Mouse (Mus musculus) CD8-positive naive resting alpha-beta T cell, adult 2 months (primary cell): ENCODE results near the gene Phb2.
A peak's percentile ranks its signal among the peaks of the same experiment; 100 is the strongest.
"Not testable (repeated sequence)": the region's sequence is repeated elsewhere in the genome, so short reads cannot be mapped to it uniquely, and the experiment has no call there.

Experiments used
- DNase-seq, 2 experiments: peaks; one replicate each; pipeline ENCODE4 v3.0.0; 2022; ENCODE audit warnings: low read depth in 2 of 2, low spot score in 2 of 2

Phb2 gene

DNA sequence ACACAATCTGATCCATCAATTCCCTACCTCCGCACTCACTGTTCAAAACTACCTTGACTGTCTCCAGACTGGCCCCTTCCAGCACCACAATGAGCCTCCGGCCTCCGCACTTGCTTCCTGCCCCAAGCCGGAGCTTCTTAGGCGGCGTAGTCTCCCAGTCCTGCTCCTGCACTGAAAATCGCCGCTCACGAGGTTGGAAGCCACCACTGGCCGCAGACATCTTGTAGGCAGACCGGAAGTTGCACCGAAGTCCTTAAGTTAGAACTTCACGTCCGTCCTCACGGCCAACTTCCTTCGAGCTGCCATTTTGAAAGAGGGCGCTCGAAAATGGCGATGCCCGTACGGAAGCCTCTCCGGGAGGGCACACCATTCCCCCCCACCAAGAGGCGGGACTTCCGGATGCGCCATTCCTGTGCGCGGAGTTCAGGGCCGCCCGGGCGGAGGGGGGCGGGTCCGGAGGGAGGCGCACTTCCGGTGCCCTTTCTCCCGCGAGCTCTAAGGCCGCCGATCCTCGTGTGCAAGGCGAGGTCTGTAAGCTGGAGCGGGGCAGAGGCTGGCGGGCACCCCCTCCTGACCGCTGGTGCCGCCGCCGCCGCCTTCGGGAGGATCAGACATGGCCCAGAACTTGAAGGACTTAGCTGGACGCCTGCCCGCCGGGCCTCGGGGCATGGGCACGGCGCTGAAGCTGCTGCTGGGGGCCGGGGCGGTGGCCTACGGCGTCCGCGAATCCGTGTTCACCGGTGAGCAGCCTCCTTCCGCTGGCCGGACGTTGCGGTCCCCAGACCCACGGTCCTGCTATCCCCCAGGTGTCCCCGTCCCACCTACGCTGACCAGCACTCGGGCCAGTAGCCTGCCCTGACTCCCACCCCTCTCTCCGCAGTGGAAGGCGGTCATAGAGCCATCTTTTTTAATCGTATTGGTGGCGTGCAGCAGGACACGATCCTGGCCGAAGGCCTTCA, at the start of gene Phb2, which contains the start of gene Emg1:
TSS of gene Phb2 (plus strand) at position 513 of the 959 bp plus-strand sequence.
TSS of gene Emg1 (minus strand) at position 355 of the 959 bp plus-strand sequence.
- peak; percentile 96 to 98 for DNase-seq

DNA sequence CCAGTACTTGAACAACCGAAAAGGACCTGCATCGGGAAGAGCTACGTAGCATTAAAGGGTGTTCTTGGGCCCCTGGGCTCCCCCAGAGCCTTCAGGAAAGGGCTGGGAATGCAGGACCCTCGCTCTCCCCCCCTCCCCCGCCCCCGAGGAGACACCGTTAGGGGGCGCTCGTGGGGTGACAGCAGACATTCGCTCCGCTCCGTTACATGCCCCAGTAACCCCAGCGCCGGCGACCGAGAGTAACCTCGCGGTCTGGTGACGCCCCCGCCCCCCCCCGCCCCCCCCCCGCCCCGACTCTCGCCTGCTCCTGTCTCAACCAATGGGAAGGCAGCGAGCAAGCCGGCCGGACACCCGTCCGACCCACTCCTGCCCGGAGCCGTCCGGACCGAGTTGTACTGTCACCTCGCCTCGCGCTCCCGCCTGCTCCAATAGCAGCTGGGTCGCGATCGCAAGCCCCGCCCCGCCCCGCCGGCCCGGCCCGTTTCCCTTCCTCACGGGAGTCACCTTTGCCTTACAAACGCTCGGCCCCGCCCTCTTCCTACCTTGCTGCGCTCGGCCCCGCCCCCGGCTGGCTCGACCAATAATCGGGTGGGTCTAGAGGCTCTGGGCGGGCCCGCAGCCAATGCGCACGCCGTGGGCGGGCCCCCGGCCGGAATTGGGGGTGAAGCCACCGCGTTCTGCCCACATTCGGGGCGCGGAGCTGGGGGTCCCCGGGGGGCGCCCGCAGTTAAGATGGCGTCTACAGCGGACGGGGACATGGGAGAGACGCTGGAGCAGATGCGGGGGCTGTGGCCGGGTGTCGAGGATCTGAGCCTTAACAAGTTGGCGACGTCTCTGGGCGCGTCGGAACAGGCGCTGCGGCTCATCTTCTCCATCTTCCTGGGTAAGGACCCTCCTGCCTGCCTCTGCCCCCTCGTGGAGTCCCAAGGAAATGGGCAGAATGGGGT, 49.4 kb upstream of the Phb2 start, which contains the start of gene Lpcat3:
TSS of gene Lpcat3 (plus strand) at position 551 of the 947 bp plus-strand sequence.
- DNase-seq, result peak; percentile 99

DNA sequence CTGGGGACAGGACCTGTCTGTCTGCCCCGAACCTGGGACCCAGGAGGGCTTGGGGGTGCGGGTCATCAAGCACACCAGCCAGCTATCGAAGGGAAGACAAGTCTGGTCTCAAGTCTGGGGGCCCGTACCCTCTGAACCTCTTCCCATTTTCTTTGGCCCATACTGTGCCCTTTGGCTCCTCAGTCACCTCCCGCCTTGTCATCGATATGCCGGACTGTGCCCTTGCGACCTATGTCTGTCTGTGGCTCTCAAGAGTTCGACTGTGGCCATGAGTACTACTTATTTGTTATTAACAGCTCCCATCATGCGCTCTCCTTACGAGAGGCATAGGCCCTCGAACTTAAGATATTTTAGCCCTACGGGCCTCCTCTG, 48.7 kb upstream of the Phb2 start:
- no peak for DNase-seq

DNA sequence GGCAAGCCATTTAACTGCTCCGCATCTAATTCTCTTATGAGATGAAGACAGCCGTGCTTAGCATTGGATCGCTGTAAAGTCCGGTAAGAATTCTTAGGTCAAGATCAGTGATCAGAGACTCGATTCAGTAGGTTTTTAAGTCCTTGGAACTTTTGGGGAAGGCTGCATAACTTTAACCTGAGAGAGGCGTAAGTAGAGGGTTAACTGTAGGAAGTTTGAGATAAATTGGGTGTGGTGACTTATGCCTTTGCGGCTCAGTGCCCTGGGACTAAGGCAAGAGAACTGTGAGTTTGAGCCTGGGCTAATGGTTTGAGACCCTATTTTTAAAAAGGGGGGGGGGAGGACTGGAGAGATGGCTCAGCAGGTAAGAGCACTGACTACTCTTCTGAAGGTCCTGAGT, 47.9 kb upstream of the Phb2 start:
- DNase-seq, result no peak

GRCm38 (mm10) chr6:124665011-124665410, 47.1 kb upstream of the Phb2 start:
- DNase-seq, result no peak

GRCm38 (mm10) chr6:124669234-124669859, 42.8 kb upstream of the Phb2 start:
- DNase-seq, result no peak

DNA sequence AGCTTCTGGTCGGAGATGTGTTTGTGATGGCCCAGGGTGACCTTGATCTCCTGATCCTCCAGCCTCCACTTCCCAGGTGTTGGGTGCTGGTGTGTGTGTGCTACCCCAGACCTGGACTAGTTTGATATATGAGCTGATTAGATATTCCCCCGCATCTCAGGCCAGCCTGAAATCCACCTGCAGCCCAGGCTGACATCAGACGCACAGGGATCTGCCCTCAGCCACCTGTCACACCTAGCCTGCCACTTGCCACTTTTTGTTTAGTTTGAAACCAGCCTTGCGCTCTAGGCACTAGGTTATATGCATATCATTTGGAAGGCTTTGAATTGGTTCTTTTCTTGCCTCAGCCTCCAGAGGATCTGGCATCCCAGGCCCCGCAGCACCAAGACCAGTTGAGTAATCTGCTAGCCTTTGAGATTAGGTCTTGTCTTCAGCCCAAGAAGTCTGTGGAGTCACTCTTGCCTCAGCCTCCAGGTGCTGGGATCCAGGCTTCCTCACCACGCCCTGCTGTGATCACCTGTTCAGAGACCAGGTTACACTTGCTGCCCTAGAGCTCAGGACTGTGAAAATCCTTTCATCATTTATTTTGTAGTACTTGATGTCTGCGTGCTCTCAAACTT, 41.7 kb upstream of the Phb2 start:
- no peak for DNase-seq

DNA sequence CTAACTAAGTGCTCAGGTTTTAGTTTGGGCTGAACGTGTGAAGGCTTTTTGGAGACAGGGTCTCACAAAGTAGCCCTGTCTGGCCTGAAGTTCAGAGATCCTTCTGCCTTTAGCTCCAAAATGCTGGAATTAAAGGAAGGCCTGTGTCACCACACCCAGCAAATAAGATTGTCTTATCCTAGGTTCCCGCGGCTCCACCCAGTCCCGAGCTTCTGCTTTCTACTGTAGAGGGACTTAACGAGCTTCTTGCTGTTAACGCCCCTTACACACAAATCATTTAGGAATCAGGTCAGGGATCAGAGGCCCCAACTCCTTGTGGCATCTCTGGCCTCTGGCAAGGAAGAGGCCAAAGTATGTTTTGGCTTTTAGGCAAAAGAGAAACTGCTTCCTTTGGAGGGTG, 40.0 kb upstream of the Phb2 start:
- no peak for DNase-seq

- no peak for DNase-seq
Observed at GRCm38 (mm10) chr6:124673619-124674018, 38.5 kb upstream of the Phb2 start.

DNA sequence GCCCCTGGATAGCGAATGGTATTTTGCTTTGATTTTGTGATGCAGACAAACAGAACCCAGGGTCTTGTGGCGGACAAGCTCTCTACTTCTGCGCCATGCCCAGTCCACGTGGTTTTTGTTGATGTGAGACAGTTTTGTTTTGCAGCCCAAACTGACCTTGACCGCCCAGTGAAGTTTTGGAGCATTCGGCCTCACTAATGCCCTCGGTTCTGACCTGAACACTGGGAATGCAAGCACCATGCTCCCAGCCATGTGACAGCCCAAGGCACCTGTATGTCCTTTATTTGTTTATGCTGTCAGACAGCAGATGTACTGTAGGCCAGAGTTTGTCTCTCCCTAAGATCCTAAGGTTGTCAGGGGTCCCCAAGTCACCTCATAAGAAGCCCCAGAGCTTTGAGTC, 37.5 kb upstream of the Phb2 start:
- DNase-seq, result no peak

DNA sequence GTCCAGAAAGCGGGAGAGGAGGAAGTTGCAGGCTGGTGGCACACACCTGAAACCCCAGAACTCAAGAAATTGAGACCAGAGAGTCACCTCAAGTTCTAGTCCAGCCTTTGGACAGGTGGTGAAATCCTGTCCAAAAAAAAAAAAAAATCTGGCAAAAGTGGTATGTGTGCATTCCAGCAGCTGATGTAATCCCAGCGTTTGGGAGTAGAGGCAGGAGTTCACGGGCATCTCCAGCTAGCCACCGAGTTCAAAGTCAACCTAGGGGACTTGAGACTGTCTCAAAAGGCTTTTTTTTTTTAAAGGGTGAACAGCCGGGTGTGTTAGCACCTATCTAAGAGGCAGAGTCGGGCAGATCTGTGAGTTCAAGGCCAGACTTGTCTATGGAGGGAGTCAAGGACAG, 36.0 kb upstream of the Phb2 start:
- no peak for DNase-seq

DNA sequence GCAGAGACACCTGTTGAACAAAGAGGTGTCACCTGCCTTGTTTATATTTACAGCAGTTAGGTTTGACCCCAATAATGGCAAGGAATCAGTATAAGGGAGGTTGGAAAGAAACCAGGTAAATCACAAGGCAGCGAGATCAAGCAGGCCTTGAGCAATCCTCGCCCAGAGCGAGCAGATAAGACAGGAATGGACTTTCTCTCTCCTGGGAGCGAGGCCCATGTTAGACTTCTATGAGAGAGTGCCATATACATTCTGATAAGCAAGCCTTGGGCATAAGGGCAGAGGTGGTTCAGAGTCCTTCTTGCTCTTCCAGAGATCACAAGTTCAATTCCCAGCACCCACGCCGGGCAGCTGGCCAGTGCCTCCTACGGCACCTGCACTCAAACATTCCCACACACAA, 33.4 kb upstream of the Phb2 start:
- DNase-seq, result no peak

DNA sequence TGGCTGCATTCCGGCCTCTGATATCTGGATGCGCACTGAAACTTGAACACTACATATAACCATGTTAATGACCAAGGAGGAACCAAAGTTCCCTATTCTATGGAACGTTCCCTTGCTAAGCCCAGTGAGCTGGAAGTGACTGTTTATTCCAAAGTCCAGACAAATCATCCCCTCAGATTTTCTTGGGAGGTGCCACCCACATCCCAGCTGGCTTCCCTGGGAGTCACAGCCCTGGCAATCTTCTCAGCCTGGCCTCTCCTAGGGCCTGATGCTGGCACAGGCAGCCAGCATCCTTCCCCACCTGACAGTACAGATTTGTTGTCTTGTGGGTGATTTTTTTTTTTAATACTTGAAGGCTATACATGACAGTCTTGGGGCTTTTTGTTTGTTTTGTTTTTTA, 32.6 kb upstream of the Phb2 start:
- no peak for DNase-seq

DNA sequence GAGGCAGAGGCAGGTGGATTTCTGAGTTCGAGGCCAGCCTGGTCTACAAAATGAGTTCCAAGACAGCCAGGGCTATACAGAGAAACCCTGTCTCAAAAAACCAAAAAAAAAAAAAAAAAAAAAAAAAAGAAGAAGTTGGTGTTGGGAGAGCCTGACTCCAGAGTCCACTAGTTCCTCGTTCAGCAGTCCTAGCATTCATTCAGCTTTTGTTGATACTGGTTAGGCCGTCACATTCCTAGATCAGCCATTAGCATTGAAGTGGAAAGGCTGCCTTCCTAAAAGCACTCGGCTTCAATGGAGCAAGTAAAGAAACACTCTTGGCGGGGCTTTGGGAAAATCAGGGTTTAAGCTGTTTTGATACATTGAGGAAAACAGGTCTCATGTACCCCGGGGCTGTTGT, 29.8 kb upstream of the Phb2 start:
- DNase-seq, result not testable (repeated sequence)

GRCm38 (mm10) chr6:124683591-124684417, 28.3 kb upstream of the Phb2 start:
- DNase-seq, result no peak

GRCm38 (mm10) chr6:124685606-124686386, 26.3 kb upstream of the Phb2 start:
- DNase-seq, result no peak

GRCm38 (mm10) chr6:124686644-124687043, 25.5 kb upstream of the Phb2 start:
- not testable (repeated sequence) for DNase-seq

GRCm38 (mm10) chr6:124688151-124688758, 23.9 kb upstream of the Phb2 start:
- no peak for DNase-seq

GRCm38 (mm10) chr6:124689011-124689410, 23.1 kb upstream of the Phb2 start:
- DNase-seq, result no peak
